Mouse (Mus musculus) small intestine, adult 2 months (tissue): ENCODE measurements around the gene Tmem52b.

Source experiments
- CTCF ChIP-seq: fragments of 200-500 bp; IDR thresholded peaks from 2 replicates; pipeline ENCODE4 v1.5.1; 2012; ENCODE audit warnings: low read depth, mild to moderate bottlenecking, control low read depth, inconsistent platforms, low read length, moderate library complexity, mixed read lengths; ENCODE audit not compliant: insufficient replicate concordance, insufficient read length; ENCODE audit errors: extremely low read depth
- POLR2A ChIP-seq: fragments of 200-500 bp; IDR thresholded peaks from 2 replicates; pipeline ENCODE4 v1.6.1; 2012; ENCODE audit warnings: low read depth, mild to moderate bottlenecking, control low read depth, inconsistent platforms, low read length, moderate library complexity

DNA sequence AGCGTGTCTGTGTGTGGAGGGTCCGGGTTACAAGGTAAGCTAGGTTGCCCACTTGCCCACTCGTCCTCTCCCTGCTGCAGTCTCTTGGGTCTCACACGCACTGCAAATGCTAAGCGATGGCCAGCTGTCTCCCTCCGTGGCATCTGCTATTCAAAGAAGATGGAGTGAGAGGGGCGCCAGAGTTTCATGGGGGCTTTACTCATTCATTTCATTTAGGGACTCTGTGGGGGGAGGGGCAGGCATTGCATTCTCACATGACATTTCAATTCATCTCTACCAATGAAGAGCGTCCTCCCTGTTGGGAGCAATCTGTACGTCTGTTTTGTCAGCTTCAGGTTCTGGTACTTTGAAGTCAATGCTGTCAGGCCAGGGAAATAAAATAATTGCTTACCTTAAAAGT, 29.6 kb downstream of the Tmem52b start:
- TF ChIP-seq CTCF (no peak), POLR2A (no peak)
